Mouse (Mus musculus): ENCODE data around the gene Bfsp2.

DNA sequence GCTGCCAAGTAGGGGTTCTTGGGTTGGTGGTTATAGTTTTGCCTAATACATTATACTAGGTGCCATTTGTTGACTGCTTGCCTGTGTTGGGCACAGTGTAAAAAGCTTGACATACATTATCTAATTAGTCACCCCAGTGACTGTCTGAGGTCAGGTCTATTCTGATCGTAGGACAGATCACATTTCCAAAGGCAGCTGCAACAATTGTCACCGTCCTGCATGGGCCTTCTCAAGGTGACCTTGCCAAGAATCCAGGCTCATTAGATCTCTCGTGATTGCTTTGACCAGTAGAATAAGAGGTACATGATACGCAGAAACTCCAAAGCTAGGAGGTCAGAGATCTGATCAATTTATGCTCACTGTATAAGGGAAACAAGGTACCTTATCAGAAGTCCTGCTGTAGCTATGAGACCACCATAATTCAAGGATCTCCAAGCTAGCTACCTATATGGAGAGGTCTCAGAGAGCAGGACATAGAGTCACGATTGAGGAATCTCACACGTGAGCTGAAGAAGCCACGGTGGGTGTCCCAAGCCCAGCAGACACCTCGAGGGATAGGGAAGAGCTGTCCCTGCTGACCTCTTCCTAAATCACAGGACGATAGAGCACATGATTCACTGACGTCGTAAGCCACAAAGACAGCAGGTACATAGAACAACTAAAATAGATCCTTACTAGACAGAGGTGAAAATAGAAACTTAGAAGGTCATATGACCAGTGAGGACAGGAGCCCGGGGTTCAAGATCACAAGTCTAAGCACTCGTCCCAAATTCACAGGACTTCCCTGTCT, 49.6 kb downstream of the Bfsp2 start:
- no peak for TF ChIP-seq CTCF (IDR thresholded peaks at IDR 0.05; ENCODE audit: borderline replicate concordance, control insufficient read depth, extremely low read depth, insufficient read depth, low read length, poor library complexity)
- no peak for TF ChIP-seq POLR2A (IDR thresholded peaks at IDR 0.05; ENCODE audit: control insufficient read depth, extremely low read depth, insufficient read depth, low read length, poor library complexity)
